In the genomic region with DNA sequence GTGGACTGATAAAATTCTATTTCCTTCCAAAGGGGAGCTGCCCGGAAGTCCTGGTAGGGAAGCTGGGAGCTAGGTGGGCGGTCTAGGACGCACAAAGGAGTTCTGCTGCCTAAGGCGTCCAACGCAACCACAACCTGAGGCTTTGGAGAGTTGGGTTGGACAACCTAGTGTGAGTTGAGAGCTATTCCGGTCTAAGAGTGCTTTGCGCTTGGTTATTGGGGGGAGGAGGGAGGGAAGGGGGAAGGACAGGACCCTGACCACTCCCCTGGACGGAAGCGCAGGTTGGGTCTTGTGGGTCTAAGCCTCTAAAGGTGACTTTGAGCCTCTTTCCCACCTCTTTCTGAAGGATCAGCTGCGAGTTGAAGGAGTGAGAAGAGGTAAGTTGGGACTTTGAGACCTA, we compare ENCODE assay signal across 13 mouse cellular contexts. TPM values are rescaled to one million over a fixed set of nuclear protein-coding genes. Genes with fewer than 3 reads are reported as not detected.
DNase-seq lines count a peak whose midpoint lies in the region; ATAC-seq lines count a peak whose summit lies in the region.
"Had no signal": no experiment of that assay in that cellular context is flagged by ENCODE, and none has a peak within 500 bp of the region (broad histone marks: within the 10 kb centered on the region; RNA-seq: fewer than 3 reads in every experiment).

Gene Sfmbt2, plus strand, starts transcription at position 335 of the 400 bp plus-strand sequence.

- no peaks in the 10 kb centered on the region for H3K36me3 ChIP-seq in forebrain, embryonic 13.5 days (ENCODE audit: poor library complexity, severe bottlenecking)
- H3K36me3 ChIP-seq in forebrain, embryonic 16.5 days (ENCODE audit: control insufficient read depth, insufficient read depth), result no peaks in the 10 kb centered on the region
- H3K36me3 ChIP-seq in megakaryocyte, embryonic 14.5 days (replicated peaks; ENCODE audit: low read length), result no peaks in the 10 kb centered on the region
- no peaks in the 10 kb centered on the region for H3K36me3 ChIP-seq in hindbrain, embryonic 14.5 days (replicated peaks; ENCODE audit: control insufficient read depth, insufficient read depth)
- H3K36me3 ChIP-seq in neural tube, embryonic 15.5 days, result no peaks in the 10 kb centered on the region

- H3K27me3 ChIP-seq in forebrain, embryonic 13.5 days, result peaks cover 71% of the 10 kb centered on the region
- peaks cover 54% of the 10 kb centered on the region for H3K27me3 ChIP-seq in forebrain, embryonic 16.5 days (replicated peaks; ENCODE audit: control insufficient read depth, insufficient read depth, low read length)
- peaks cover 71% of the 10 kb centered on the region for H3K27me3 ChIP-seq in megakaryocyte, embryonic 14.5 days (replicated peaks)
- H3K27me3 ChIP-seq in hindbrain, embryonic 14.5 days (ENCODE audit: control insufficient read depth, insufficient read depth, low read length), result peaks cover 52% of the 10 kb centered on the region
- H3K27me3 ChIP-seq in neural tube, embryonic 15.5 days (replicated peaks), result peaks cover 53% of the 10 kb centered on the region

- peaks cover 16% of the 10 kb centered on the region for H3K4me1 ChIP-seq in forebrain, embryonic 13.5 days
- H3K4me1 ChIP-seq in forebrain, embryonic 16.5 days (replicated peaks; ENCODE audit: control insufficient read depth, insufficient read depth, low read length), result peaks cover 21% of the 10 kb centered on the region
- peaks cover 50% of the 10 kb centered on the region for H3K4me1 ChIP-seq in megakaryocyte, embryonic 14.5 days
- H3K4me1 ChIP-seq in hindbrain, embryonic 14.5 days (replicated peaks; ENCODE audit: control insufficient read depth, insufficient read depth, low read length), result 0 out of 2 replicates have a peak, but pooled peaks cover 9% of the 10 kb centered on the region
- H3K4me1 ChIP-seq in neural tube, embryonic 15.5 days, result peaks cover 22% of the 10 kb centered on the region

- no peak for ATAC-seq in forebrain, embryonic 13.5 days
- no peak for ATAC-seq in forebrain, embryonic 16.5 days
- ATAC-seq in megakaryocyte, adult 5-6 weeks (ENCODE audit: poor library complexity, severe bottlenecking), result no peak
- no peak for ATAC-seq in hindbrain, embryonic 14.5 days (ENCODE audit: low FRiP score)
- no peak for ATAC-seq in neural tube, embryonic 15.5 days (ENCODE audit: low FRiP score)

- peak within 1 kb of the TSS; percentile 10; the same call in 1 of the 2 replicates for H3K4me3 ChIP-seq in forebrain, embryonic 13.5 days
- H3K4me3 ChIP-seq in forebrain, embryonic 16.5 days (replicated peaks; ENCODE audit: low read length), result no peak within 1 kb of the TSS
- peak within 1 kb of the TSS; percentile 3 for H3K4me3 ChIP-seq in megakaryocyte, embryonic 14.5 days (replicated peaks)
- no peak within 1 kb of the TSS for H3K4me3 ChIP-seq in hindbrain, embryonic 14.5 days (replicated peaks; ENCODE audit: low read length)
- peak within 1 kb of the TSS; percentile 71; the same call in 1 of the 2 replicates for H3K4me3 ChIP-seq in neural tube, embryonic 15.5 days (replicated peaks)
- H3K4me3 ChIP-seq: left cerebral cortex, adult 2 months had no signal

- H3K27ac ChIP-seq in forebrain, embryonic 13.5 days, result no peak within 1 kb of the TSS
- H3K27ac ChIP-seq in forebrain, embryonic 16.5 days (ENCODE audit: low read length), result no peak within 1 kb of the TSS
- H3K27ac ChIP-seq in hindbrain, embryonic 14.5 days, result no peak within 1 kb of the TSS
- H3K27ac ChIP-seq in neural tube, embryonic 15.5 days (replicated peaks), result no peak within 1 kb of the TSS
- H3K27ac ChIP-seq: left cerebral cortex, adult 2 months had no signal

- no peak for DNase-seq in hindbrain, embryonic 14.5 days (ENCODE audit: low spot score)
- no peak for DNase-seq in gastrocnemius, adult 18-20 months (ENCODE audit: low spot score)
- no peak for DNase-seq in lung, postnatal 25 days (ENCODE audit: low spot score)
- DNase-seq: B cell, adult 2 months; cerebellum, adult 9-11 months had no signal

- WGBS in forebrain, embryonic 13.5 days, result 0% methylated on average over 10 of the region's 10 CpGs
- 2% methylated on average over 10 of the region's 10 CpGs for WGBS in forebrain, embryonic 16.5 days
- 0% methylated on average over 10 of the region's 10 CpGs for WGBS in hindbrain, embryonic 14.5 days
- WGBS in neural tube, embryonic 15.5 days, result under 1% methylated on average over 10 of the region's 10 CpGs

- no peak within 1 kb of the TSS for H3K9ac ChIP-seq in forebrain, embryonic 13.5 days
- H3K9ac ChIP-seq in forebrain, embryonic 16.5 days (replicated peaks; ENCODE audit: low read depth, low read length), result no peak within 1 kb of the TSS
- H3K9ac ChIP-seq in hindbrain, embryonic 14.5 days, result no peak within 1 kb of the TSS
- no peak within 1 kb of the TSS for H3K9ac ChIP-seq in neural tube, embryonic 15.5 days (replicated peaks)
- H3K9ac ChIP-seq: lung, embryonic 14.5 days had no signal

- no peak within 1 kb of the TSS for H3K4me2 ChIP-seq in forebrain, embryonic 13.5 days
- H3K4me2 ChIP-seq in forebrain, embryonic 16.5 days (ENCODE audit: low read length), result no peak within 1 kb of the TSS
- H3K4me2 ChIP-seq in hindbrain, embryonic 14.5 days (replicated peaks), result 0 out of 2 replicates have a peak within 1 kb of the TSS, but pooled peaks have one; percentile 3
- peak within 1 kb of the TSS; percentile 96; the same call in 1 of the 2 replicates for H3K4me2 ChIP-seq in neural tube, embryonic 15.5 days

- no peaks in the 10 kb centered on the region for H3K9me3 ChIP-seq in forebrain, embryonic 13.5 days (replicated peaks)
- no peaks in the 10 kb centered on the region for H3K9me3 ChIP-seq in forebrain, embryonic 16.5 days (ENCODE audit: control insufficient read depth, low read length)
- H3K9me3 ChIP-seq in megakaryocyte, embryonic 14.5 days, result peaks cover 13% of the 10 kb centered on the region
- no peaks in the 10 kb centered on the region for H3K9me3 ChIP-seq in hindbrain, embryonic 14.5 days (ENCODE audit: control insufficient read depth, low read length)
- no peaks in the 10 kb centered on the region for H3K9me3 ChIP-seq in neural tube, embryonic 15.5 days (replicated peaks)

RNA-seq across cellular contexts. Expression of gene Sfmbt2, which starts in this region (rescaled TPM):
- 1.8 and 2.4 TPM in 2 replicates for polyA plus RNA-seq in forebrain, embryonic 13.5 days (2015; fragmentation: Nextera tagmentation; extraction: Ambion mirVana)
- polyA plus RNA-seq in forebrain, embryonic 16.5 days (2015; fragmentation: Nextera tagmentation; extraction: Ambion mirVana), result 2.3 and 3.7 TPM in 2 replicates
- 0.21 TPM in 1 of 2 replicates, not detected in the other for polyA plus RNA-seq in megakaryocyte, embryonic 14.5 days (2012; ENCODE audit: insufficient read depth, low replicate concordance)
- total RNA-seq in megakaryocyte, adult 5-6 weeks (2015), result 1.4 and 2.1 TPM in 2 replicates
- 0.77 and 2.0 TPM in 2 replicates for total RNA-seq in megakaryocyte, adult 5-6 weeks (2017)
- 6.3 and 7.7 TPM in 2 replicates for polyA plus RNA-seq in hindbrain, embryonic 14.5 days (2014; fragmentation: Nextera tagmentation; extraction: Ambion mirVana)
- 6.5 and 7.1 TPM in 2 replicates for polyA plus RNA-seq in neural tube, embryonic 15.5 days (2015; fragmentation: Nextera tagmentation; extraction: Ambion mirVana)
- total RNA-seq in gastrocnemius, adult 18-20 months (2021), result under 1 TPM; 0.07 to 0.09 TPM
- total RNA-seq: monocyte, adult 5-6 weeks had no signal

Comparison
In these comparisons a context has a peak if more than half of its experiments do, and no peak if none do; other contexts are left out.
1. H3K4me3 ChIP-seq: peak in forebrain, embryonic 13.5 days (single experiment), megakaryocyte, embryonic 14.5 days (single experiment) and neural tube, embryonic 15.5 days (single experiment); none in forebrain, embryonic 16.5 days (single experiment) and hindbrain, embryonic 14.5 days (single experiment).
2. H3K4me2 ChIP-seq: peak in hindbrain, embryonic 14.5 days (single experiment) and neural tube, embryonic 15.5 days (single experiment); none in forebrain, embryonic 13.5 days (single experiment) and forebrain, embryonic 16.5 days (single experiment).